Comparison of ENCODE assay signal across 11 mouse cellular contexts in genomic region chr17:62735943-62736342, GRCm38 (mm10).
DNase-seq lines count a peak whose midpoint lies in the region; ATAC-seq and TF ChIP-seq lines count a peak whose summit lies in the region.
"Had no signal": no experiment of that assay in that cellular context is flagged by ENCODE, and none has a peak within 500 bp of the region (broad histone marks: within the 10 kb centered on the region; RNA-seq: fewer than 3 reads in every experiment).

No protein-coding gene starts in this region.

- H3K9ac ChIP-seq in hindbrain, postnatal 0 days (replicated peaks; ENCODE audit: low read length), result no peak overlapping the region
- no peak overlapping the region for H3K9ac ChIP-seq in lung, postnatal 0 days (replicated peaks; ENCODE audit: low read depth)

- H3K4me1 ChIP-seq in hindbrain, embryonic 10.5 days (replicated peaks), result peaks cover 60% of the 10 kb centered on the region
- H3K4me1 ChIP-seq in hindbrain, postnatal 0 days (ENCODE audit: insufficient read depth, low read length), result peaks cover 3% of the 10 kb centered on the region; the same call in 1 of the 2 replicates
- H3K4me1 ChIP-seq in lung, postnatal 0 days (ENCODE audit: insufficient read depth, low read depth, low read length), result no peaks in the 10 kb centered on the region
- no peaks in the 10 kb centered on the region for H3K4me1 ChIP-seq in lung, adult 2 months (ENCODE audit: control insufficient read depth, insufficient read depth, low read length)

- H3K27me3 ChIP-seq in hindbrain, embryonic 10.5 days (ENCODE audit: insufficient read depth, poor library complexity, severe bottlenecking), result no peaks in the 10 kb centered on the region
- H3K27me3 ChIP-seq in hindbrain, postnatal 0 days (ENCODE audit: insufficient read depth, low read length), result no peaks in the 10 kb centered on the region
- no peaks in the 10 kb centered on the region for H3K27me3 ChIP-seq in lung, postnatal 0 days (replicated peaks; ENCODE audit: insufficient read depth, low read length)

- no peaks in the 10 kb centered on the region for H3K9me3 ChIP-seq in hindbrain, embryonic 10.5 days
- peaks cover 4% of the 10 kb centered on the region; the same call in 1 of the 2 replicates for H3K9me3 ChIP-seq in hindbrain, postnatal 0 days (ENCODE audit: low read length)
- no peaks in the 10 kb centered on the region for H3K9me3 ChIP-seq in lung, postnatal 0 days (ENCODE audit: low read length)
- H3K9me3 ChIP-seq: heart, embryonic 10.5 days had no signal

- H3K27ac ChIP-seq in hindbrain, embryonic 10.5 days, result peak overlapping the region; percentile 75
- H3K27ac ChIP-seq in hindbrain, postnatal 0 days, result no peak overlapping the region
- H3K27ac ChIP-seq in lung, postnatal 0 days (ENCODE audit: low read length), result no peak overlapping the region
- H3K27ac ChIP-seq: heart, embryonic 10.5 days had no signal

- 0 out of 2 replicates have a peak, but pooled peaks cover 2% of the 10 kb centered on the region for H3K36me3 ChIP-seq in hindbrain, embryonic 10.5 days
- H3K36me3 ChIP-seq in hindbrain, postnatal 0 days (ENCODE audit: insufficient read depth, low read length), result no peaks in the 10 kb centered on the region
- H3K36me3 ChIP-seq in lung, postnatal 0 days (ENCODE audit: insufficient read depth, low read length), result no peaks in the 10 kb centered on the region
- H3K36me3 ChIP-seq: heart, embryonic 10.5 days had no signal

- ATAC-seq in hindbrain, postnatal 0 days, result no peak
- ATAC-seq in lung, postnatal 0 days, result peak; percentile 41

- no peak for TF ChIP-seq EP300 in lung, postnatal 0 days (IDR thresholded peaks at IDR 0.05)

- 28% methylated on average over 11 of the region's 11 CpGs for WGBS in hindbrain, embryonic 10.5 days
- 22% methylated on average over 11 of the region's 11 CpGs for WGBS in hindbrain, postnatal 0 days
- WGBS in lung, postnatal 0 days, result 18% methylated on average over 11 of the region's 11 CpGs
- WGBS in lung, adult 2 months, result 21% methylated on average over 11 of the region's 11 CpGs

- no peak for DNase-seq in hindbrain, embryonic 10.5 days (ENCODE audit: low spot score)
- DNase-seq in hindbrain, postnatal 0 days (ENCODE audit: low spot score), result no peak
- DNase-seq in lung, postnatal 0 days (ENCODE audit: low spot score), result peak; percentile 24
- DNase-seq in lung, adult 2 months, result no peak
- peak; percentile 91 for DNase-seq in forelimb bud, embryonic 11.5 days (ENCODE audit: low read depth, low spot score)
- peak; percentile 82 for DNase-seq in mesoderm, embryonic 11.5 days (ENCODE audit: low read depth, low spot score)
- no peak for DNase-seq in gastrocnemius, postnatal 10 days
- no peak for DNase-seq in right cerebral cortex, postnatal 36 days (ENCODE audit: low spot score in 2 of 2)
- DNase-seq: cerebellum, postnatal 14 days; thymus, postnatal 4 days had no signal

- no peak for TF ChIP-seq POLR2A in lung, adult 2 months (IDR thresholded peaks at IDR 0.05; ENCODE audit: borderline replicate concordance, extremely low read depth, low read depth, low read length)

- TF ChIP-seq CTCF in hindbrain, postnatal 0 days (IDR thresholded peaks at IDR 0.05; ENCODE audit: low read depth), result no peak
- TF ChIP-seq CTCF in lung, postnatal 0 days (IDR thresholded peaks at IDR 0.05), result no peak
- no peak for TF ChIP-seq CTCF in lung, adult 2 months (IDR thresholded peaks at IDR 0.05; ENCODE audit: insufficient read depth, low read length)

- no peak overlapping the region for H3K4me2 ChIP-seq in hindbrain, postnatal 0 days (ENCODE audit: low read depth, low read length)
- H3K4me2 ChIP-seq in lung, postnatal 0 days (replicated peaks; ENCODE audit: low read depth, low read length), result no peak overlapping the region

- no peak overlapping the region for H3K4me3 ChIP-seq in hindbrain, embryonic 10.5 days
- H3K4me3 ChIP-seq in hindbrain, postnatal 0 days (ENCODE audit: low read length), result no peak overlapping the region
- H3K4me3 ChIP-seq in lung, postnatal 0 days (ENCODE audit: low read depth, low read length), result no peak overlapping the region
- no peak overlapping the region for H3K4me3 ChIP-seq in lung, adult 2 months (replicated peaks; ENCODE audit: extremely low read depth, low read depth, low read length)
- H3K4me3 ChIP-seq: heart, embryonic 10.5 days had no signal

Comparison
In these comparisons a context has a peak if more than half of its experiments do, and no peak if none do; other contexts are left out.
1. DNase-seq: peak in lung, postnatal 0 days (single experiment), forelimb bud, embryonic 11.5 days (single experiment) and mesoderm, embryonic 11.5 days (single experiment); none in hindbrain, embryonic 10.5 days (single experiment), hindbrain, postnatal 0 days (single experiment), lung, adult 2 months (single experiment), gastrocnemius, postnatal 10 days (single experiment) and right cerebral cortex, postnatal 36 days (0 of 2).